Mouse (Mus musculus) cortical plate, adult 2 months (tissue): ENCODE measurements around the gene Vta1. TPM values are rescaled to one million over a fixed set of nuclear protein-coding genes. Genes with fewer than 3 reads are reported as not detected.
A peak's percentile ranks its signal among the peaks of the same experiment; 100 is the strongest.

Experiments used
- H3K27ac ChIP-seq: fragments of 200-500 bp; 2 replicates; pipeline ENCODE4 v1.5.1; 2012; ENCODE audit warnings: low read length, control low read depth, inconsistent platforms; ENCODE audit not compliant: insufficient read depth
- H3K4me1 ChIP-seq: fragments of 200-500 bp; 2 replicates; pipeline ENCODE4 v1.6.1; 2011; ENCODE audit warnings: low read length; ENCODE audit not compliant: control insufficient read depth, insufficient read depth
- H3K4me3 ChIP-seq: fragments of 200-500 bp; 2 replicates; pipeline ENCODE4 v1.5.1; 2011; ENCODE audit warnings: mild to moderate bottlenecking, low read length, control low read depth; ENCODE audit not compliant: insufficient read depth
- CTCF ChIP-seq: fragments of 200-500 bp; IDR thresholded peaks from 2 replicates; pipeline ENCODE4 v1.5.1; 2011; ENCODE audit warnings: mild to moderate bottlenecking, control low read depth, low read length; ENCODE audit not compliant: insufficient read depth; ENCODE audit errors: extremely low read depth
- POLR2A ChIP-seq: fragments of 200-500 bp; IDR thresholded peaks from 2 replicates; pipeline ENCODE4 v1.6.1; 2011; ENCODE audit warnings: mild to moderate bottlenecking, low read length, control low read depth; ENCODE audit not compliant: insufficient read depth; ENCODE audit errors: extremely low read depth
- polyA plus RNA-seq: library from polyadenylated mRNA; depleted of rRNA; stranded (reverse); fragments of >200 nt; gene quantifications from 2 replicates; pipeline ENCODE4 v1.2.3, GENCODE M21; 2012; rRNA removed

The Vta1 gene
- 83.6 and 89.5 TPM in 2 replicates for polyA plus RNA-seq

GRCm38 (mm10) chr10:14705072-14706066 is at the start of gene Vta1, which contains the start of gene Nmbr:
Gene Vta1, minus strand, starts transcription at chr10:14705560.
Gene Nmbr, plus strand, starts transcription at chr10:14705591.
- Histone ChIP-seq H3K4me3 (peak within 1 kb of the TSS; percentile 81), H3K4me1 (no peaks in the 10 kb centered on the region; the same call in 1 of the 2 replicates), H3K27ac (no peak within 1 kb of the TSS)
- TF ChIP-seq CTCF, result peak; percentile 88
- 0 out of 2 replicates have a peak, but pooled peaks have one; percentile 37 for TF ChIP-seq POLR2A

GRCm38 (mm10) chr10:14734285-14734684 is 28.9 kb upstream of the Vta1 start:
- H3K27ac ChIP-seq, result no peak overlapping the region
- TF ChIP-seq CTCF, result no peak
- TF ChIP-seq POLR2A, result no peak
- no peak overlapping the region for H3K4me3 ChIP-seq
- no peaks in the 10 kb centered on the region for H3K4me1 ChIP-seq

GRCm38 (mm10) chr10:14725671-14726070 is 20.3 kb upstream of the Vta1 start:
- Histone ChIP-seq H3K4me1 (no peaks in the 10 kb centered on the region), H3K4me3 (no peak overlapping the region), H3K27ac (no peak overlapping the region)
- TF ChIP-seq POLR2A, result no peak
- TF ChIP-seq CTCF, result no peak

- TF ChIP-seq POLR2A (no peak), CTCF (no peak)
These were observed 12.8 kb upstream of the Vta1 start, which contains the start of gene Gje1 for GRCm38 (mm10) chr10:14718114-14718513. Gene Gje1, minus strand, starts transcription at chr10:14718214.

GRCm38 (mm10) chr10:14703830-14704420 is 1.4 kb downstream of the Vta1 start:
- H3K4me1 ChIP-seq, result no peaks in the 10 kb centered on the region; the same call in 1 of the 2 replicates
- H3K27ac ChIP-seq, result no peak overlapping the region
- no peak for TF ChIP-seq CTCF
- H3K4me3 ChIP-seq, result no peak overlapping the region; the same call in 1 of the 2 replicates

More at GRCm38 (mm10) chr10:14718114-14718513, 12.8 kb upstream of the Vta1 start, which contains the start of gene Gje1:
- Histone ChIP-seq H3K4me3 (no peak within 1 kb of the TSS), H3K27ac (no peak within 1 kb of the TSS), H3K4me1 (no peaks in the 10 kb centered on the region)

- Histone ChIP-seq H3K4me3 (no peak overlapping the region), H3K27ac (no peak overlapping the region), H3K4me1 (no peaks in the 10 kb centered on the region; the same call in 1 of the 2 replicates)
- no peak for TF ChIP-seq CTCF
- no peak for TF ChIP-seq POLR2A
These were observed 2.1 kb downstream of the Vta1 start for GRCm38 (mm10) chr10:14703239-14703638.

GRCm38 (mm10) chr10:14690349-14690748 is 15.0 kb downstream of the Vta1 start:
- Histone ChIP-seq H3K4me3 (no peak overlapping the region), H3K27ac (no peak overlapping the region), H3K4me1 (no peaks in the 10 kb centered on the region)
- TF ChIP-seq CTCF (no peak), POLR2A (no peak)

- no peak overlapping the region for H3K4me3 ChIP-seq
- TF ChIP-seq POLR2A, result no peak
- no peak for TF ChIP-seq CTCF
- no peaks in the 10 kb centered on the region for H3K4me1 ChIP-seq
- H3K27ac ChIP-seq, result no peak overlapping the region
These were observed 16.4 kb downstream of the Vta1 start for GRCm38 (mm10) chr10:14688785-14689442.

GRCm38 (mm10) chr10:14685663-14686062 is 19.7 kb downstream of the Vta1 start:
- H3K27ac ChIP-seq, result no peak overlapping the region
- no peak for TF ChIP-seq CTCF
- TF ChIP-seq POLR2A, result no peak
- no peak overlapping the region for H3K4me3 ChIP-seq
- no peaks in the 10 kb centered on the region for H3K4me1 ChIP-seq
